Mouse (Mus musculus) spleen, embryonic (tissue): ENCODE results near the gene Nipal3.

Experiments
- CTCF ChIA-PET: fragments of 350-600 bp; sonication (Branson Sonifier 250); formaldehyde crosslinking; loops from one replicate; lab custom pipeline; 2022; lab: Charles Lee

Nipal3 gene

GRCm38 (mm10) chr4:135396303-135396702 is 98.5 kb downstream of the Nipal3 start:
- CTCF ChIA-PET = interaction anchor here (0.5 kb wide), 1 partner anchor 10 kb away, joined by 3 read pairs; no protein-coding TSS in a partner anchor
